Mouse (Mus musculus): Measurements from ENCODE around the gene Timp3. TPM values are rescaled to one million over a fixed set of nuclear protein-coding genes. Genes with fewer than 3 reads are reported as not detected.

Gene Timp3
- total and polyA plus RNA-seq, 3 experiments: not detected

GRCm38 (mm10) chr10:86303495-86303876 is 3.3 kb downstream of the Timp3 start:
- no peak for DNase-seq (ENCODE audit: low read depth, low spot score)
- Histone ChIP-seq H3K79me2 (ENCODE audit: control insufficient read depth, insufficient read depth, low read length, poor library complexity) (no peaks in the 10 kb centered on the region), H3K36me3 (ENCODE audit: control insufficient read depth in 1 of 2, insufficient read depth in 2 of 2, low read length in 2 of 2) (no peaks in the 10 kb centered on the region), H3K27ac (ENCODE audit: control insufficient read depth, low read depth, low read length) (no peak overlapping the region), H3K9me3 (replicated peaks; ENCODE audit: insufficient read depth, low read length) (no peaks in the 10 kb centered on the region), H3K9ac (ENCODE audit: control insufficient read depth, low read depth, low read length, poor library complexity, severe bottlenecking) (no peak overlapping the region), H3K27me3 (ENCODE audit: control insufficient read depth in 1 of 2, insufficient read depth in 2 of 2, low read length in 2 of 2) (no peaks in the 10 kb centered on the region), H3K4me1 (ENCODE audit: control insufficient read depth in 1 of 2, insufficient read depth in 2 of 2, low read length in 2 of 2) (no peaks in the 10 kb centered on the region), H3K4me3 (ENCODE audit: control insufficient read depth in 1 of 2, insufficient read depth in 1 of 2, low read depth in 2 of 2, low read length in 2 of 2) (no peak overlapping the region)
- TF ChIP-seq MYB (IDR thresholded peaks at IDR 0.05; ENCODE audit: low read depth, low read length) (no peak), SMC3 (IDR thresholded peaks at IDR 0.05; ENCODE audit: low read depth, low read length) (no peak), POLR2AphosphoS5 (IDR thresholded peaks at IDR 0.05; ENCODE audit: borderline replicate concordance, low read depth, low read length) (no peak), MAZ (IDR thresholded peaks at IDR 0.05; ENCODE audit: low read depth, low read length) (no peak), ZKSCAN1 (IDR thresholded peaks at IDR 0.05; ENCODE audit: low read depth, low read length) (no peak), GATA1 (IDR thresholded peaks at IDR 0.05; ENCODE audit: low read depth, low read length) (no peak), KAT2A (conservative IDR thresholded peaks at IDR 0.05; ENCODE audit: low read depth, low read length) (no peak), RCOR1 (IDR thresholded peaks at IDR 0.05; ENCODE audit: low read depth, low read length) (no peak), RAD21 (IDR thresholded peaks at IDR 0.05; ENCODE audit: low read depth, low read length) (no peak), MAX (IDR thresholded peaks at IDR 0.05; ENCODE audit: low read length) (no peak), JUND (IDR thresholded peaks at IDR 0.05; ENCODE audit: low read depth, low read length) (no peak), NELFE (IDR thresholded peaks at IDR 0.05; ENCODE audit: low read depth, low read length) (no peak), MXI1 (IDR thresholded peaks at IDR 0.05; ENCODE audit: low read depth, low read length) (no peak), SIN3A (IDR thresholded peaks at IDR 0.05; ENCODE audit: low read length) (no peak), POLR2A (IDR thresholded peaks at IDR 0.05; ENCODE audit: control insufficient read depth in 1 of 2, insufficient read depth in 1 of 2, low read depth in 1 of 2, low read length in 2 of 2, poor library complexity in 1 of 2) (no peak), EP300 (IDR thresholded peaks at IDR 0.05; ENCODE audit: low read depth in 1 of 2, low read length in 2 of 2) (no peak), CTCF (IDR thresholded peaks at IDR 0.05 in 2 of 3, conservative IDR thresholded peaks at IDR 0.05 in 1 of 3; ENCODE audit: control insufficient read depth in 1 of 3, insufficient read depth in 1 of 3, low read depth in 2 of 3, low read length in 3 of 3, poor library complexity in 1 of 3, severe bottlenecking in 1 of 3) (no peak), NRF1 (IDR thresholded peaks at IDR 0.05; ENCODE audit: insufficient read depth, low read depth, low read length, poor library complexity, severe bottlenecking) (no peak), ZC3H11A (IDR thresholded peaks at IDR 0.05; ENCODE audit: low read depth, low read length) (no peak)

GRCm38 (mm10) chr10:86304583-86304982 is 4.4 kb downstream of the Timp3 start:
- no peaks in the 10 kb centered on the region for H3K36me3 ChIP-seq (ENCODE audit: control insufficient read depth in 1 of 2, insufficient read depth in 2 of 2, low read length in 2 of 2)
- H3K27me3 ChIP-seq (ENCODE audit: control insufficient read depth in 1 of 2, insufficient read depth in 2 of 2, low read length in 2 of 2): no peaks in the 10 kb centered on the region
- no peak for DNase-seq (ENCODE audit: low read depth, low spot score)
- no peak overlapping the region for H3K4me3 ChIP-seq (ENCODE audit: control insufficient read depth in 1 of 2, insufficient read depth in 1 of 2, low read depth in 2 of 2, low read length in 2 of 2)
- no peak overlapping the region for H3K9ac ChIP-seq (ENCODE audit: control insufficient read depth, low read depth, low read length, poor library complexity, severe bottlenecking)
- H3K4me1 ChIP-seq (ENCODE audit: control insufficient read depth in 1 of 2, insufficient read depth in 2 of 2, low read length in 2 of 2): no peaks in the 10 kb centered on the region
- TF ChIP-seq POLR2AphosphoS5 (IDR thresholded peaks at IDR 0.05; ENCODE audit: borderline replicate concordance, low read depth, low read length): no peak
- TF ChIP-seq USF1 (IDR thresholded peaks at IDR 0.05; ENCODE audit: low read depth, low read length): no peak
- no peak for TF ChIP-seq ZNF384 (IDR thresholded peaks at IDR 0.05; ENCODE audit: low read depth, low read length)
- TF ChIP-seq POLR2AphosphoS2 (IDR thresholded peaks at IDR 0.05; ENCODE audit: low read length): no peak
- no peak for TF ChIP-seq MEF2A (IDR thresholded peaks at IDR 0.05; ENCODE audit: extremely low read depth, insufficient replicate concordance, low read depth, low read length, poor library complexity, severe bottlenecking)
- no peak for TF ChIP-seq CTCF (IDR thresholded peaks at IDR 0.05 in 2 of 3, conservative IDR thresholded peaks at IDR 0.05 in 1 of 3; ENCODE audit: control insufficient read depth in 1 of 3, insufficient read depth in 1 of 3, low read depth in 2 of 3, low read length in 3 of 3, poor library complexity in 1 of 3, severe bottlenecking in 1 of 3)
- TF ChIP-seq GABPA (IDR thresholded peaks at IDR 0.05; ENCODE audit: low read depth, low read length): no peak
- TF ChIP-seq SMC3 (IDR thresholded peaks at IDR 0.05; ENCODE audit: low read depth, low read length): no peak
- TF ChIP-seq ZKSCAN1 (IDR thresholded peaks at IDR 0.05; ENCODE audit: low read depth, low read length): no peak
- TF ChIP-seq ETS1 (IDR thresholded peaks at IDR 0.05; ENCODE audit: low read depth, low read length): no peak
- no peak for TF ChIP-seq TBP (IDR thresholded peaks at IDR 0.05; ENCODE audit: low read depth, low read length)
- no peak for TF ChIP-seq NELFE (IDR thresholded peaks at IDR 0.05; ENCODE audit: low read depth, low read length)
- no peak for TF ChIP-seq MAX (IDR thresholded peaks at IDR 0.05; ENCODE audit: low read length)
- no peak for TF ChIP-seq TCF12 (IDR thresholded peaks at IDR 0.05; ENCODE audit: low read depth, low read length)
- no peak for TF ChIP-seq SIN3A (IDR thresholded peaks at IDR 0.05; ENCODE audit: low read length)
- no peak for TF ChIP-seq TAL1 (IDR thresholded peaks at IDR 0.05; ENCODE audit: low read length)
- no peak for TF ChIP-seq RCOR1 (IDR thresholded peaks at IDR 0.05; ENCODE audit: low read depth, low read length)
- TF ChIP-seq MAFK (IDR thresholded peaks at IDR 0.05; ENCODE audit: borderline replicate concordance, low read depth, low read length): no peak
- no peak for TF ChIP-seq HCFC1 (IDR thresholded peaks at IDR 0.05; ENCODE audit: low read depth, low read length)
- no peak for TF ChIP-seq CHD1 (IDR thresholded peaks at IDR 0.05; ENCODE audit: low read depth, low read length)
- no peaks in the 10 kb centered on the region for H3K79me2 ChIP-seq (ENCODE audit: control insufficient read depth, insufficient read depth, low read length, poor library complexity)
- no peaks in the 10 kb centered on the region for H3K9me3 ChIP-seq (replicated peaks; ENCODE audit: insufficient read depth, low read length)
- no peak overlapping the region for H3K27ac ChIP-seq (ENCODE audit: control insufficient read depth, low read depth, low read length)

Measured in MEL (cell line).